Mouse (Mus musculus) megakaryocyte, adult 5-6 weeks (primary cell): Measurements from ENCODE around the gene BC048562. TPM values are rescaled to one million over a fixed set of nuclear protein-coding genes. Genes with fewer than 3 reads are reported as not detected.

ENCODE experiments used
- ATAC-seq: 2 replicates; pipeline ENCODE4 v1.8.0; 2016; ENCODE audit warnings: mild to moderate bottlenecking, inconsistent platforms; ENCODE audit not compliant: poor library complexity, severe bottlenecking
- total RNA-seq, 2 experiments: library from RNA; stranded (forward) in 1 of 2; stranded (reverse) in 1 of 2; fragments of 153-499, 151-499 nt in 1 of 2; fragments of 221-1000, 200-1000 nt in 1 of 2; gene quantifications; 2 replicates each; pipeline versions ENCODE4 v1.2.3 to v1.2.4; 2015 to 2017

Gene BC048562
- total RNA-seq, 2 experiments from 2014 or later, result not detected

GRCm38 (mm10) chr9:108479241-108479640, 43.0 kb downstream of the BC048562 start:
- no peak for ATAC-seq

- no peak for ATAC-seq
Measured at GRCm38 (mm10) chr9:108479721-108480351, 43.6 kb downstream of the BC048562 start, which contains the start of gene Lamb2. Gene Lamb2 (plus strand): TSS chr9:108479736.

DNA sequence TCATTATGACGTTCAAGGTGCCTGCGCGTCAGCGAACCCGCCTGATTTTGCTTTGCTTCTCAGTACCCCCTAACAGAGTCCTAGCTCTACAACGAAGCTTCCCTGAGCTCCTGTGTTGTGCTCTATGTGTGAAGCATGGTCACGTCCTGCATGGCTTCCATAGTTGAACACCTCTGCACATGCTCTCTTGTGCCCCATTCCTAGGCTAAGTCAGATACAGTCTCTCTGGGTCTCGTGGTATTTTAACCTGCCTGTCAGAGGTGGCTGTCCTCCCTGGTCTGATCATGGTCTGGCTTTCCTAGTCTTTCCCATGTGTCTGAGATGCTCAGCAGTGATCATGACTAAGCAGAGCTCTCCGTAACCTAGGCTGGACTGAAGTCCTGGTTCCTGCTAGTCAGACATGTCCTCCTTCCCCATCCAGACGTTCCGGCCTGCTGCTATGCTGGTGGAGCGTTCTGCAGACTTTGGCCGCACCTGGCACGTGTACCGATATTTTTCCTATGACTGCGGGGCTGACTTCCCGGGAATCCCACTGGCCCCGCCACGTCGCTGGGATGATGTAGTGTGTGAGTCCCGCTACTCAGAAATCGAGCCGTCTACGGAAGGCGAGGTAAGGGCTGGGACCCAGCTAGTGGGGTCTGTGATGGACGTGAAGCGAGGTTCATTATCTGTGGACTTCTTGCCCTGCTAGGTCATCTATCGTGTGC, 44.7 kb downstream of the BC048562 start:
- ATAC-seq, result no peak

GRCm38 (mm10) chr9:108481520-108482210, 45.4 kb downstream of the BC048562 start:
- no peak for ATAC-seq

GRCm38 (mm10) chr9:108483051-108483790, 46.9 kb downstream of the BC048562 start:
- ATAC-seq, result no peak

DNA sequence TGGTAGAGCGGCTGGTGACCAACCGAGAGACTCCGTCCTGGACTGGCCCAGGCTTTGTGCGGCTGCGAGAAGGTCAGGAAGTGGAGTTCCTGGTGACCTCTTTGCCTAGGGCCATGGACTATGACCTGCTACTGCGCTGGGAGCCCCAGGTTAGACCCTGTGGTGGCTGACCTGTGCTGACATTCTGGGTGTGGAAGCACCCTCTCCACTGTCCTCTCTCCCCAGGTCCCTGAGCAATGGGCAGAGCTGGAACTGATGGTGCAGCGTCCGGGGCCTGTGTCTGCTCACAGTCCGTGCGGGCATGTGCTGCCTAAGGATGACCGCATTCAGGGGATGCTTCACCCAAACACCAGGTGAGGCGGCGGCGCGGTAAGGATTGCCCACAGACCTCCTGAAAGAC, 47.7 kb downstream of the BC048562 start:
- ATAC-seq, result no peak

- ATAC-seq, result no peak
Measured at GRCm38 (mm10) chr9:108485301-108485875, 49.1 kb downstream of the BC048562 start.

GRCm38 (mm10) chr9:108486973-108487530, 50.8 kb downstream of the BC048562 start:
- no peak for ATAC-seq

- ATAC-seq, result no peak
Measured at GRCm38 (mm10) chr9:108488403-108488802, 52.1 kb downstream of the BC048562 start.

GRCm38 (mm10) chr9:108489215-108489614, 52.9 kb downstream of the BC048562 start:
- ATAC-seq, result no peak

GRCm38 (mm10) chr9:108489702-108490558, 53.6 kb downstream of the BC048562 start:
- ATAC-seq, result no peak

DNA sequence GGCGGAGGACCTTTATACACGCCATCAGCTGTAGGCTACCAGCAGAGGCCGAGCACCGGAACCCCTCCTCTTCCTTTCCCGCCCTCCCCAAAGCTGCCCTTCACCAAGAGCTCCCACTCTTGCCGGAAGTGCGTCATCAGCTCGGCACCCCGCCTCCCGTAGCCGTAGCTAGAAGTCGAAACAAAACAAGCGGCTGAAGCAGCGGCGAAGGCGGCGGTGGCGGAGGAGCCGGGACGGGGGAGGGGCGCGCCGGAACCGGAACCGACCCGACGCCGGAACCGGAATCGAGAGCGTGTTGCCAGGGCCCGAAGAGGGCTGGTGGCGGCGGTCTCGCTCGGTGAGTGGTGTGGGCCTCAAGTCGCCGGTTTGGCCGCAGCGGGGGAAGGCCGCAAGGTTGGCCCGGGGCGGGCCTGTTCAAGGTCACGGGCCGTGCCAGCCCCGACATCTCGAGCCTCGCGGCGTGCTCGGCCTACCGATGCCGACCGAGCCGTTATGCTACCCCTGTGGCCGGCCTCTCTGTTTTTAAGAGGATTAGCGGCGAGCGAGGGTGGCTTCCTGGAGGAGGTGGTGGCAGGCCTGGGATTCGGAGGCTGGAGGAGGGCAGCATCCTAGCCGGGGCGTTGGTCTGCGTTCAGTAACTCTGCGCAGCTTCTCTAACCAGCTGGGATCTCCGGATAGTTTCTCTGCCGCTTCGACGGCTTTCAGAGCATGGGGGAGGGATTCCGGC, 54.4 kb downstream of the BC048562 start, which contains the start of gene Usp19:
Gene Usp19 (plus strand): TSS at position 44 of the 727 bp plus-strand sequence.
- ATAC-seq, result peak; percentile 90

DNA sequence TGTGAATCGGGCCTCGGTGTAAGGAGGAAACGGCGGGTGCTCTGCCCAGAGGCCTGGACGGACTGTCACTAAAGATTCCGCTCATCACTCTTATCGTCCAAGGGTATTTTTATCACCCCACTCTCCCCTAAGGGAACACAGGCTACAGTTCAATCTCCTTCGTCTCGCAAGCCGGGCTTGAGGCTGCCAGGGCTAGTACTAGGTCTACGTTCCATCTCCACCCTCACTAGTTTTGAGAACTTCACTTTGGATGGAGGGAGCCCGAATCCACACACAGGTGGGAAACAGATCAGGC, 55.0 kb downstream of the BC048562 start:
- ATAC-seq, result peak; percentile 11

DNA sequence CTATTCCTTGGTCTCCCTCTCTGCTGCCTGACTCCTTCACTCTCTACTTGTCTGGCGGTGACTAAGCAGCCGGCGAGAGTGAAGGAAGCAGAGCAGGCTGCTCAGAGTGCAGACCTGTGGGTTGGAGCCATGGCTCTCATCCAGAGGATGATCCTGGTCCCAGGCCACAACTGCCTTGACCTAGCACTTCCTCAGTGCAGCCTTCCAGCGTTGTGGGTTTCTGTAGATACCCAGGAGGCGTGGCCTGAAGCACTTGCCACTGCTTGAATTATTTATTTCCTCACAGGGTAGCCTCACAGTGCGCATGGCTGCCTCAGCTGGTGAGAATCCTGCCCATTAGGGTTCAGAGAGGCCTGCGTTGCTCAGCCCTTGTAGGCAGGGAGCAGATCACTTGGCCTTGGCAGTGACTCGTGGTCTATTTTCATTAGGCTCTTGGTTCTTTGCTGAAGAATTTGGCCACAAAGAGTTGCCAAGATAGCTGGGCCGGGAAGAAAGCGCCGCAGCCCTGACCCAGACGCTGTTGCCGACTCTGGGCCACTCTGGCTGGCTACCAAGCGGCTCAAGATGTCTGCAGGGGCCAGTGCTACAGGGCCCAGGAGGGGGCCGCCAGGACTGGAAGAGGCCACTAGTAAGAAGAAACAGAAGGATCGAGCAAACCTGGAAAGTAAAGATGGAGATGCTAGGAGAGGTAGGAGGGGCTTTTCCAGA, 55.9 kb downstream of the BC048562 start:
- peak; percentile 36 for ATAC-seq

GRCm38 (mm10) chr9:108493246-108493645, 57.0 kb downstream of the BC048562 start:
- no peak for ATAC-seq

GRCm38 (mm10) chr9:108494146-108494825, 58.0 kb downstream of the BC048562 start:
- no peak for ATAC-seq

- ATAC-seq, result no peak
Measured at GRCm38 (mm10) chr9:108494905-108495304, 58.6 kb downstream of the BC048562 start.
